Mouse (Mus musculus): ENCODE measurements around the gene Dysf.

Gene Dysf

GRCm38 (mm10) chr6:84050238-84050637 is 41.8 kb downstream of the Dysf start:
- in situ Hi-C loops (cut with MseI, MboI) = no loop called here

- in situ Hi-C loops (cut with MseI, MboI) = no loop called here
Measured at GRCm38 (mm10) chr6:84051032-84051431, 42.6 kb downstream of the Dysf start.

- in situ Hi-C loops (cut with MseI, MboI) = no loop called here
Measured at GRCm38 (mm10) chr6:84053874-84054530, 45.6 kb downstream of the Dysf start.

GRCm38 (mm10) chr6:84055619-84056018 is 47.2 kb downstream of the Dysf start:
- in situ Hi-C loops (cut with MseI, MboI) = no loop called here

GRCm38 (mm10) chr6:84057216-84057615 is 48.8 kb downstream of the Dysf start:
- in situ Hi-C loops (cut with MseI, MboI) = no loop called here

- in situ Hi-C loops (cut with MseI, MboI) = no loop called here
Measured at GRCm38 (mm10) chr6:84058671-84059141, 50.3 kb downstream of the Dysf start.

DNA sequence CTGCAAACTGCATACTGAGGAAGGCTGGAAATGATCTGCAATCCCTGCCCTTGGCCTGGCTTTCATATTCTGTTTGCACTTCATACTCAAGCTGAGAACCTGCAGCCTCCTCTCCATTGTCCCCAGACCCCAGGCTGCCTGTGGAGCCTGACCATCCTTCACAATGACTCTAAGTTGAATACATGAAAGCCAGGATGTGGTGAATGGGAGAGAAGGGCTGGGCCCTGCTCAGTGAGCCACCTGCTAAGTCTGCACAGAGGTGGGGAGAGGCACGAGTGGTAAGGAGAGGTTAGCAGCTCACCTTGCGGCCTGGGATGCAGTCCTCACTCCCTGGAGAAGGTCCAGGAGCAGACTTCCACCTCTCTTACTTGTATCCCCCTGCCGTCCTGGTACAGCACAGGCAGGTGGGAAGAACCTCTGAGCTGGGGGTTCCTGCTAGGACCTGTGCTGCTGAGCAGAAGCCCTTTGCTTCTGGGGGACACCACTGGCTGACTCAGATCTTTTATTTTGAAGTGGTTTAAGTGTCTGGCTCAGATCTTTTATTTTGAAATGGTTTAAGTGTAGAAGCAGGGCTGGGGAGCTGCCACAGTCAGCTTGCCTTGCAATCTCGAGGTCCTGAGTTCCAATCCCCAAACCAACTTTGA is 51.5 kb downstream of the Dysf start:
- in situ Hi-C loops (cut with MseI, MboI) = loop anchor here (5.0 kb wide), 1 partner anchor 43 kb away; no protein-coding TSS in a partner anchor

DNA sequence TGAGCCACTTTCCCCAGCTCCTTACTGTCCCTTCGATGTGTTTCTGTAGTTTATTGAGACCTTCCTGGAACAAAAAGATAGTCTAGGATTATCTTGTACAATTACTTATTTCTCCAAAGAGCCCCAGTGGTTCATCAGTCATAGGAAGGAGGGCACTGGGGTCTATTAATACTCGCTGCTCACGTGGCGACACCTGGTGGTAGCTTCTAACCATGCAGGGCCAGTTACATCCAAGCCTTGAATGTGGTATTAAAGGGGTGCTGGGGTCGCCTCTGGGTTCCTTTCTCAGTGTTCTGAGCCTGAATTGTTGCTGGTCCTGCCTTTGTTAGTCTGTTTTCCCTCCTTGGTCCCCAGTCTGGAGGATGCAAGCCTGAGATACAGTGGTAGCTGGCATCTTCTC is 52.9 kb downstream of the Dysf start:
- in situ Hi-C loops (cut with MseI, MboI) = loop anchor here (5.0 kb wide), 1 partner anchor 44 kb away; no protein-coding TSS in a partner anchor

DNA sequence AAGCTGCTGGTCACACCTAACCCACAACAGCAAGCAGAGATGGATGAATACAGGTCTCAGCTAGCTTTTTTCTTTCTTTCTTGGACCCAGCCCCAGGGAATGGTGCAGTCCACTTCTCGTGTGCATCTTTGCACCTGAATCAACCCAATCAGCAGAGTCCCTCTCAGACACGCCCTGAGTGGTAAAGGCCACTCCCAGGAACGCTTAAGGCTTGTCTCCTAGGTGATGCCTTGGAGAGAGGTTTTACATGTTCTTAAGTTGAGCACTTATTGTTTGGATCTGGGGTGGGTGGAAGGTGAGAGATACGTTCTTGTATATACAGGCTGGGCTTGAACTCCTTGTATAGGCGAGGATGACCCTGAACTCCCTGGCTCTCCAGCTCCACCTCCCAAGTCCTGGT is 54.2 kb downstream of the Dysf start:
- in situ Hi-C loops (cut with MseI, MboI) = loop anchor here (5.0 kb wide), 1 partner anchor 45 kb away; no protein-coding TSS in a partner anchor

GRCm38 (mm10) chr6:84068236-84068635 is 59.8 kb downstream of the Dysf start:
- in situ Hi-C loops (cut with MseI, MboI) = no loop called here

DNA sequence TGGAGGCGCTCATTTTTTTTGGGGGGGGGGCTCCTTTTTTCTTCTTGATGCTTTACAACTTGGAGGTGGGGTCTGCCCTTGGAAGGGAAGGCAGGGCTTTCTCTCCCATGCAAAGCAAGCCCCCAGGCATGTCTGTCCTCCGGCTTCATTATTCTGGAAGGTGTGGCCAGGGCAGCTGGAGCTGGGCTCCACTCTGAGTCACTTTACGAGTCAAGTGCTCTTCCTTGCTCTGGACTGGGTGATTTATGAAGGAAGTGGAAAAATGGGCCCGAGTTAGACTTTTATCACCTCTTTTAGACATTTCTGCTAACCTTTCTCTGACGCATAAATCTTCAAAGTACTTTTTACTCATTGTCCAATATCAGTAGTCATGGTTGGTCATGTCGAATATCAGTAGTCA is 61.9 kb downstream of the Dysf start:
- in situ Hi-C loops (cut with MseI, MboI) = no loop called here

GRCm38 (mm10) chr6:84072574-84072973 is 64.2 kb downstream of the Dysf start:
- in situ Hi-C loops (cut with MseI, MboI) = no loop called here

GRCm38 (mm10) chr6:84078172-84078571 is 69.8 kb downstream of the Dysf start:
- in situ Hi-C loops (cut with MseI, MboI) = no loop called here

DNA sequence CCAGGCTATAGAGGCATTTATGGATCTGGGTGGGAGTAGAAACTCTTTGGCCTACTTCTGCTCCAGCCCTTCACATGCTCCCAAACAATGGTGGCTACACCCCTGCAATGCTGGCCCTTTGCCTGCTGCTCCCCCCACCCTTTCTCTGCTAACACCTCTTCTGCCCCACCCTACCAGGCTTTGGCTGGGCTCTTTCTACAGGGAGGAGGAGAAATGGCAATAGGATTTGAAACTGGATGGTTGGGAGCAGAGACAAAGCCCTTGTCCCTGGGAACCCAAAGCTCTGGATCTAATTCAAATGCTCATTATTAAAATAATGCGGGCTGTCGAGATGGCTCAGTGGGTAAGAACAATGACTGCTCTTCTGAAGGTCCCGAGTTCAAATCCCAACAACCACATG is 72.2 kb downstream of the Dysf start:
- in situ Hi-C loops (cut with MseI, MboI) = no loop called here

DNA sequence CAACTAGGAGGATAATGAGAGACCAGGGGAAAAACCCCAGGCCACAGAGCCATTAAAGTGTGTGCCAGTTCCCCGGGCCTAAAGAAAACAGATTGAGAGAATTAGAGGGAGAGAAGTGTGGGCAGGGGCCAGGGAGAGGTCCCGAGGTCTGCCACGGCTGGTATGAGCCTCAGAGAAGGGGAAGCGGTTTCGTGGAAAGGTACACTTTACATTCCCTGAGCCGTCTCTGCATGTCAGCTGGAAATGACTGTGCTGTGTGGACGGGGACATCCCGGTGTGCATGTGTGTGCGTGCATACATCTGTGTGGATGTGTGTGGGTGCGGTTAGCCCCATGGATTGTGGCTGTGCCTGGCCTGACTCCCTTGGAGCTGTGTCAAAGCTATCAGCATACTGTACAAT is 76.4 kb downstream of the Dysf start:
- in situ Hi-C loops (cut with MseI, MboI) = no loop called here

DNA sequence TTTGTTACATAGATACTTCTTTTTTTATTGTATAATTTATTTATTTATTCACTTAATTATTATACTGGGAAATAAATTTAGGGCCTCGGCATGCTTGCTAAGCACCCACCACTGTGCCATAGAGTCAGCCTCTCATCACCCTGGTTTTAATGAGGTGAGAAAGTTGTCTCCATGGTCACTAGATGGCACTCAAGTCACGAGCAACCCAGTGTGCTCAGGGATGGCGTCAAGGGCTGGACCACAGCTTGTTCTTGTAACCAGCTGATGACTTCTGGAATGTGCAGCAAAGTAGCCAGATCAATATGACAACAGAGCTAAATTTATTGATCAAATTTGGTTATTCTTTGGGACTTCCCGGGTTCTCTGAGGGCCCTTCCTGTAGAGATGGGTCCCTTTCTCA is 85.1 kb downstream of the Dysf start:
- in situ Hi-C loops (cut with MseI, MboI) = no loop called here

DNA sequence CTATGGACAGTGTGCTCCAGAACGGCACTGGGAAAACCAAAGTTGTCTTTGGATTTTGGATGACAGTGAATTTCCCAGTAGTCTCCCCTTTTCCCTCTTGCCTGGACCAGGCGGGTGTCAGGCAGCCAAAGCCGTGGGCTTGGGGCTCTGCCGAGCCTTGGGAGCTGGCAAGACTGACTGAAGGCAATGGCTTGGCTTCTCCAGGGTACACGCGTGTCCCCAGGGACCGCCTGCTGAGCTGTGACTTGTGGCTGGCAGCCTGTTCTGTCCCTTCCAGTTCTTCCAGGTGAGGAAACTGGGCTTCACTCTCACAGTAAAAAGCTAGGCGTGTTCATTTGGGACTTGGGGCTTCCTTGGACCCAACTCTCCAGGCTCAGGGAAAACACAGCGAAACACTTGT is 86.1 kb downstream of the Dysf start:
- in situ Hi-C loops (cut with MseI, MboI) = no loop called here

DNA sequence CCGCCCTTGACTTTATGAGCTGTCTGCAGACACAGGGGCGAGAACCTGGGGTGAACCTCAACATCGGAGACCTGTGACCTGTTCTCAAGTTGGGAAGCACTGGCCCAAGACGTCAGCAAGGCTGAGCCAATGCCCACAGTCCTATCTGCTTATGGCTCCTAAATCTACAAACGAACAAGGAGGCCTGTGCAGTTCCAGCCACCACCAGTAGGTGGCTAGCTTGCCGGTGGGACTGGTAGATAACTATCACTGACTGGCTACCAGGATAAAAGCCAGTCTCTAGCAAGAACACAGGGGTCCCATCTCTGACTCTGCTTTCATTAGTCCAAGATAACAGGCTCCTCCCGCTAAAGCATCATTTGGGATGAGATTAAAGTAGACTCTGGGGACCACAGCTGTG is 86.6 kb downstream of the Dysf start:
- in situ Hi-C loops (cut with MseI, MboI) = no loop called here

DNA sequence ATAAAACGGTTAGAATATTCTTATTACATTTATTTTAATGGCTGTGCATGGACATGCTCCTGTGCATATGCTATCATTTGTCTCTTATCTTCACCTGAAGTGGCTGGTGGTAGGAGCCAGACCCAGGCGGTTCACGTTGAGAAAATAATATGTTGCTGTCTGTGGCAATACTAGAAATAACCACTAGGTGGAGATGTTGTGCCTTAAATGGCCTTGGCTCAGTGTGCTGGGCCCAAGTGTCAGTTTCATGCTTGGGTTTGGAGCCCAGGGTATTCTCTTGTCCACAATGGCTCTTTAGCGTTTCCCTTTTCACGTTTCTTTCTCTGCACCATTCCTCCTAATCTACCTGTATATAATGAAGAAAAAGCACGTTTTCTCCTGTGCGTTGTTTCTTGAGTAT is 87.5 kb downstream of the Dysf start:
- in situ Hi-C loops (cut with MseI, MboI) = no loop called here

DNA sequence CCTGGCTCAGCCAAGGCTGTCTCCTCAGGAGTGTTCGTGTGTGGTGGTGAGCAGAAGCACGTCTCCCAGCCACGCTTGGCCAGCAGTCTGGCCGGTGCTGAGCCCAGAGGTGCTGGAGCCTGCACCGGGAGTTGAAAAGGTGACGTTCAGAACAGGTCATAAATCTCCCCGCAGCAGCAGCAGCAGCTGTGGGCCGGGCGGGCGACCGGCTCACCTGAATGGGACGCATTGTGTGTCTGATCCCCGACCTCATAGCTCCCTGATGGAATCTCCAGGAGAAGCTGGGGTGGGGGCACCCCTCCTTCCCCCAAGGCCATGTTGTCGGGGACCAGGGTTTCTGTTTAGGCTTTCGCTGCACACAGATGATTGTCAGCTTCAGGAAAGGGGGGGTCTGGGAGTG is 93.6 kb downstream of the Dysf start:
- in situ Hi-C loops (cut with MseI, MboI) = no loop called here

DNA sequence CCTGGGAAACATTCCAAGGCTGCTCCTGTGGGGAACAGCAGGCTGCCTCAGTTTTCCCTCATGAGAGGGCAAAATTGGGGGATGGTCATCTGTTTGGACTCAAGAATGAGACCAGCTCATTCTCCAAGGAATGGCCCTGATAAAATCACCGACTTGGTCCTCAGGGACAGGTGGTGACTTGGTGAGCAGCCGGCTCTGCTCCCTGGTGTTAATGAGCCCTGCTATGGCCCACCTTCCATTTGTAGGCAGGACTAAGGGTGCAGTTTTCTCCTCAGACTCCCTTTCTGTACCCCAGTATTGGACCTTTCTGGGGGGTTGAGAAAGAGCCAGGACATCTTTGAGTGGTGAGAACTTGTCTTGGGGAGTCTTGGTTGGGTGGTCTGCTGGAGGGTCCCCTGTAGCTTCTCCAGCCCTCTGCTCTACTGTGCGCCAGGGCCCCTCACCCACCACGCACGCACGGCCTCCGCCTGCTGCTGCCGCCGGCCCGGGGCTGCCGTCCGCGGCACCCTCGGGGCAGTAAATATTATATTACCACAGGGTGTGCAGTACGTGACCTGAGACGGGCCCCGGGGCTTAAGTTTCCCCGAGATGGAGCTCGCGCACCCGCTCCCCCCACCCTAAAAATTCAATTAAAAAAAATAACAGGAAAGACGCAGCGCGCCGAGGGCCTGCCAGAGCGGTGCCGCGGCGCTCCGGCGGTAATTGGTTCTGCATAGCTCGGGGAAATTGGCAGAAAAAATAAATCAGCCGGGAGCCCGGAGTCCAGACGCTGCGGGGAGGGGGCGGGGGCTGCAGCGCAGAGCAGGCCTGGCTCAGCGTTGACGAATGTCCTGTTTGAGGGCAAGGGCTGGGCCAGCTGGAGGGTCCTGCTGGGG is 97.0 kb downstream of the Dysf start:
- in situ Hi-C loops (cut with MseI, MboI) = no loop called here

DNA sequence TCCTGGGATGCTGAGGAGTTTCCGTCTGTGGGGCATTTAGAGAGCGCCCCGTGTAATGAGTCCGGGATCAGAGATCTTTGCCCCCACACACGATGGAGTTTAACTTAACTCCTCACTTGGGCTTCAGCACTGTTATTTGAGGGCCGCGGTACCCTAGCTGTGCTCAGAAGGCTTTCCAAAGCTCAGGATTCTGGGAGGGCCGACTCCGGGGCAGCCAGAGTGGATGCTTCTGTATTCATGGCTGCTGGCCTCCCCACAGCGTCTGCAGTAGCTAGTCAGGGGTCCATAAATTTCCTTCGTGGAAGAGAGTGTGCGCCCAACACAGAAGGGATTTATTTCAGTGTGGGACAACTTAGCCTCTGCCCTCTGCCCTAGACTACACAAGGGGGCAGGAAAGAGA is 97.7 kb downstream of the Dysf start:
- in situ Hi-C loops (cut with MseI, MboI) = no loop called here
